Mouse (Mus musculus) NIH3T3 (cell line): ENCODE data around the gene Zbtb34.

ENCODE experiments used
- DNase-seq: peaks from one replicate; pipeline ENCODE4 v3.0.0-alpha.2; 2012; ENCODE audit warnings: low read depth

Gene Zbtb34

DNA sequence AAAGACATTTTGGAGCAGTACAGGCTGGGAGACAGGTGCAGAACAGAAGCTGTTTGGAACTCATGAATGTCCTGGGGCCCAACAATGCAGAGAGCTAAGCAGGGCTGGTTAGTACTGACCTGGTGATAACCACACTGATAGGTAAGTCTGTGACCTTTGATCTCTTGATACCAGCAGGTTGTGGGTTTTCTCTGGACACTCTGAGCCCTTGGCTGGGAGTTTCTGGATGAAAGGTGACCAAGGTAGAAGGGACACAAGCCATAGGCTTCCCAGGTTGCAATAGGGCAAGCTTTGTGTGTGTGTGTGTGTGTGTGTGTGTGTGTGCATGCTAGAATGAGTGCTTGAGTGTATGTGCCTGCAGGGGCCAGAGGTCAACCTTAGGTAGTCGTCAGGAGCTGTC, 15.7 kb upstream of the Zbtb34 start:
- no peak for DNase-seq

DNA sequence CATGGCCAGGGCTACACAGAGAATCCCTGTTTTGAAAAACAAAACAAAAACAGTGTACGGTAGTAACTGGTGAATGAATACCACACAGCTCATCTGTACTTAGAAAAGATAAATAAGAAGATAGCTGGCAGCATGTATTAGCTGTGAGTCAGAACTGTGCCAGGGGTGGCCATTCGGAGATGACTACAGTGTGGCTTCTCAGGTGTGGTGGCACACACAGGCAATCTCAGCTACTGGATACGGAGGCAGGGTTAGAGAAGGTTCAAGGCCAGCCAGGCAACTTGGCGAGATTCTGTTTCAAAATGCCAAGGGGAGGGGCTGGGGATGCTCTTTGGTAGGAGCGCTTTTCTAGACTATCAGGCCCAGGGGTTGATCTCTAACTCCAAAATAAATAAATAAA, 14.6 kb upstream of the Zbtb34 start:
- DNase-seq = no peak

DNA sequence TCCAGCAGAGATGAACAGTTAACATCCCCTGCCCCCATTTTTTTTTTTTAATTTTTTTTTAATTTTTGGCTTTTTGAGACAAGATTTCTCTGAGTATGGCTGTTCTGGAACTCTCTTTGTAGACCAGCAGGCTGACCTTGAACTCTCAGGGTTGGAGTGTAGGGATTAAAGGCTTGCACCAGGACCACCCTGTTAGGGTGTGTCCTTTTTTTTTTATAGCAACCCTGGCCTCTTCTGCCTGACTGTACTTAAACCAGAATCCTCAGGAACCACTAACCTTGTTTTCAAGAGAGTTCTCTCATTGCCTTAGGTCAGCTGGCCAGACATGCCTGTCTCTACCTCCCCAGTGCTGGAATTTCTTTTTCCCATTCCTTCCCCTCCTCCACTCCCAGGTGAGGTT, 13.7 kb upstream of the Zbtb34 start:
- no peak for DNase-seq

DNA sequence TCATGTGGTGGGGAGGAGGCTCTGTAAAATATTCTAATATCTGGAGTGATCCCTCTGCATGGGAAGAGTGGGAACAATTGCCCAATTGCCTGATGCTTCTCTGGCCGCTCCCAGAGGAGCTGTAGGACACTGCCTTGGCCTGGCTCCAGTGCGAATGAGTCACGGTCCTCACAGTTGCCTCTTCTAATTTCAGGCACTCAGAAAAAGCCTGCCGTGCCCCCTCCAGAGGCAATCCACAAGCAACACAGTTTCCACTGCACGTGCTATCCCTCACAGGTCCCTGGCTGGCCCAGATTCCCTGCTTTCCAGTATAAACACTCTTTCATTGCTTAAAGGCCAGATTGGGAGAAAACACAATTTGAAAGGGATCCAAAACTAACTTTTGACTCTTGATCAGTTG, 13.2 kb upstream of the Zbtb34 start:
- DNase-seq = peak; percentile 97

DNA sequence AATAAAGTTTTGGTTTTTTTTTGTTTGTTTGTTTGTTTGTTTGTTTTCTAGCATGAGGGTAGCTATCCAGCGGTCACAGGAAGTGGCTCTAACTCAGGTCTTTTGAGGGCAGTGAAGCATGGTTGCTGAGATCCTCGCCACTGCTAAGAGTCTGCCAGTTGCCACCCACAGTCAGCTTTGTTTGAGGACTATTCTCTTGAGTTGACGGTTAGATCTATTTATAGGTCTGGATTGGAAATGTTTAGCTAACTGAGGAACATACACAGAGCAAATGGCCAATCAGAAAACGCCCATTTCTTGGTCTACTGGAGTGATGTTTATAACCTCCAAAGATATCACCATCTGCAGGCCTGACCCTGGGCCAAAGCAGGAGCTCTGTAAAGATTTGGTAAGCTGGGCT, 11.6 kb upstream of the Zbtb34 start:
- DNase-seq = no peak

DNA sequence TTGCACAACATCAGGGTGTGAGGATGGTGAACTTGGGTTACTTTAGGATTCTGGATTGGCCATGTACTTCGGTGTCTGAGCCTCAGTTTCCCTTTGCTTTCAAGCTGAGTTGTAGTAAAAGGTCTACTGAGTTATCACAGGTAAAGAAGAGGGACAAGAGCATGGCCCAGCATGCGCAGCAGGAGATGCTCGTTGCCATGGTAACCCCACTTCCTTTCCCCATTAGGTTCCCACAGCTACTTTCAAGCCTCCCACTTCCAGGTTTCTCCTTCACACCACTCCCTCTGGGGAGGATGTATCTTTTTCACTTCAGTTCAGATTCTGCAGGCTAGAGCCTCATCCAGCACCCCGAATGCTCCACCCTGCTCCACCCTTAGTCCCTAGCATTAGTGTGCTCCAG, 9.8 kb upstream of the Zbtb34 start:
- DNase-seq = no peak

DNA sequence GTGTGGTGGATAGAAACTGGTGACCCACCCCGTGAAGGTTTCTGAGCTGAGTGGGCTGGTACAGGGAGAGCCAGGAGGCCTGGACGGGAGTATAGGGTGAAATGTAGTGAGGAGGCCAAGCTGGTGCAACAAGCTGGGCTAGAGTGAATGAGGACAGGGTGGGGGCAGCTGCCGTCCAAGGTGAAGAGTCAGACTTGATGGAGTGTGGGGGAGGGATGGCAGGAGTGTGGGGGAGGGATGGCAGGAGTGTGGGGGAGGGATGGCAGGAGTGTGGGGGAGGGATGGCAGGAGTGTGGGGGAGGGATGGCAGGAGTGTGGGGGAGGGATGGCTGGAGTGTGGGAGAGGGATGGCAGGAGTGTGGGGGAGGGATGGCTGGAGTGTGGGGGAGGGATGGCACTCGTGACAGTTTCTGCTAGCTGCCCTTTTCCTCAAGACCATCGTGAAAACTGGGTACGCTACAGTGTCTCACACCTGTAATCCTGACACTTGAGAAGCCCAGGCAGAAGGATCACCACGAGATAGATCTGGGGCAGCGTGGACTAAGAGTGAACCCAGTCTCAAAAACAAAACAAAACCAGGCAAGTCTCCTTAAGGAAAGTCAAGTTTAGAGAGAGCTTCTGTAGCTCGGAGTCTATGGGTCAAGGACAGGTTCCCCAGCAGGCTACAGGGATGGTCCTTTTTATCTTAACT, 9.0 kb upstream of the Zbtb34 start:
- DNase-seq = peak; percentile 29

DNA sequence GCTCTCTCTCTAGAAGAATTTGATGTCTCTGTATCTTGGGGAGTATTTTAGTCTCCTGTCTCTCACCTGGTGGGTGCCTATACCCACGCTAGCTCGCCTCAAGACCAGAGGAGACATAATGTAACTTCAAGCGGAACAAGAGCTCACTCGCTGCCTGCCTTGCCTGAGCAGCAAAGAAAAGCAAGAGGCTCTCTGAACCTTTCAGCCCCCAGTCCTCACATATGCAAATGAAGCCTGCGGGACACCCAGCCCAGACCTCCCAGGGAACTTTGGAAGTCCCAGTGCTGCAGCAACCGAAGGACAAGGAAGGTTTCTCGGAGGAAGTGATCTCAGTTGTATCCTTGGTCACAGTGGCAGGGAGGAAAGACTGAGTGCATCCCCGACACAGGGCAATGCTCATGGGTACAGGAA, 8.4 kb upstream of the Zbtb34 start:
- no peak for DNase-seq

DNA sequence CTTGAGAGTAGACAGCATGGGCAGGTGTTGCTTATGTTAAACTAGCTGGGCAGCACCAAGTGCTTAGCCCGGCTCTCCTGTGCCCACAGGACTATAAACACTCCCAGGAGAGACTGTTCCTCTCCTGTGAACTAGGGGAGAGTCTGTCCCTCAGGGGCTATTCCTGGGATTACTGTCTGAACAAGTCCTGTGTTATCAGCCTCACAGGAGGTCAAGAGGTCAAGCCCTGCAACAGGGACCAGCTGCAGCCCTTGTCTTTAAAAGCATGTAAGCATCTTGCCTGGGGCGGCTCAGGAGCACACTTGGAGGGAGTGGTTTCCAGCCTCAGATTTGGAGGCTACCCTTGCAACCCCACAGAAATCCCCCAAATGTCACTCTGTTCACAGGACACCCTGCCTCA, 7.3 kb upstream of the Zbtb34 start:
- no peak for DNase-seq

DNA sequence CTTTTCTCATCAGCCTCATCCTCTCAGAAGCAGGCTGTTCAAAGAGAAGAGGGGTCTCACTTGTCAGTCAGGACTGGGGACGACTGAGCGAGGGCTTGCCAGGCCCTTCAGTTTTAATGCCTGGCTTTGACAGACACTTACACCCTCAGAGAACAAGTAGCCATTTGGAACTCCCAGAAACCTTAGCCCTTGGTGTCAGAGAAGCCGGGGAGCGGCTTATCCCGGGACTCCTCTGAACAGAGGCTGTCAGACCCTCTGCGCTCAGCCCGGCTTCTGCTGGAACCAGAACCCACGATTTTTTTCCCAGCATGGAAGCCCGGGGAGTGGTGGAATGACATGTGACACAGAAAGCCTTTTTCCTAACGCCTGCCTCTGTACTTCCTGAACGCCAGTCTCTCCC, 6.1 kb upstream of the Zbtb34 start:
- DNase-seq = no peak

DNA sequence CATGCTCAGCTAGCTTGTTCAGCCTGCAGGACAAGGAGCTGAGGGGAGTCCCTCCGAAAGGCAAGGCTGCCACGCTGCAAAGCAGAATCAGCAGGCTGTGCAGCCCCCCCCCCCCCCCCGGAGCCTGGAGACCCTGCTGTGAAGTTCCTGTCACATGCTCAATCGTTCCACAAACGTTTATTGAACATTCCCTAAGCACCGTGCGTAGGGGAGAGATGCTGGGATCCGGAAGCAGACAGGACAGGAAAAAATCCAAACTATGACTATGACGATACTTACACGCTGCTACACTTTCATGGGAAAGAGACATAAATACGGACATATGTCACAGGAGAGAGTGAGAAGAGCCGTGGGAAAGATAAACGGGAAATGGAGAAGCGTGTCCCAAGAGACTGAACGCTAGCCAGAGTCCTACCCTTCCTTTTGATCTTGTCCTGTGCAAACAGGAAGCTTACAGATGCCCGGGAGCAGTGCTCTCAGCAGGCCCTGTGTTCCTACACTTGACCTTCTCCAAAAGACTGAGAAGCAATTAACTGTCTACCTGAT, 5.0 kb upstream of the Zbtb34 start:
- DNase-seq = no peak

DNA sequence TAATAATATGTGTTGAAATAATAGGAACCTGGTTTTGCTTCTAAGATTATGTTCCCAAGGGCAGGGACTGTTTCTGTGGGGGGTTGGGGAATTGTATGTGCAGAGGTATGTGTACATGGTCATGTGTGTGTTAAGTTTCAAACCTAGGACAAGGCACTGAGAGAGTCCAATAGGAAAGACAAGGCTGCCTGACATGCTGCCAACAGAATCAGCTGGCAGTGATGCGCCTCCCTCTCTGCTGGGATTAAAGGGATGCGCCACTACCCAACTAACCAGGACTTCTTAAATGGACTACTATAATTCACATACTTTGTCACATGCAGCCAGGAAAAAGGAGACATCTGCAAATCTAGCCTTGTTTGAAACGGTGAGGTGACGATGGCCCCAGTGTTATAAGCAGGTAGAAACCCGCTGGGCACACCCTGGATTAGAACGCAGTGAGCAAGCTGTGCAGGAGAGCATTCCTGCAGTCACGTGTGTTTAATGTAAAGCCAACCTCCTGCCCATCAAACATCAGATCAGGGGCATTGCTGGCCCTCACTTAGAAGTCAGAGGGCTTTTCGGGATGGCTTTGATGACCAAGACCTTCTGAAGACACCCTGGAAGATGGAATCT, 4.0 kb upstream of the Zbtb34 start:
- peak; percentile 36 for DNase-seq

DNA sequence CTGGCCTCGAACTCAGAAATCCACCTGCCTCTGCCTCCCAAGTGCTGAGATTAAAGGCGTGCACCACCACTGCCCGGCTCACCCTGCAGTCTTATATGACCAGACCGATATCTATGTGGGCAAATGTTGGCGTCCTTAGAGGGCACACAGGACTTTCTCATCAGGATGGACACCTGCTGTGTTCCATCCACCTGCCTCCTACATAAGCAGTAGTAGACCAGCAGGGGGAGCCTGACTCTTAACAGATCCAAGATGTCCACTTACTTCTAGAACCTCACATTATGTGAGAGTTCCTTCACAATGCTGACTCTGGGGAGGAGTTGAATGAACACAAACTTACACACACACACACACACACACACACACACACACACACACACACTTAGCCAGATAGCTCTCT, 1.8 kb upstream of the Zbtb34 start:
- DNase-seq = peak; percentile 82

DNA sequence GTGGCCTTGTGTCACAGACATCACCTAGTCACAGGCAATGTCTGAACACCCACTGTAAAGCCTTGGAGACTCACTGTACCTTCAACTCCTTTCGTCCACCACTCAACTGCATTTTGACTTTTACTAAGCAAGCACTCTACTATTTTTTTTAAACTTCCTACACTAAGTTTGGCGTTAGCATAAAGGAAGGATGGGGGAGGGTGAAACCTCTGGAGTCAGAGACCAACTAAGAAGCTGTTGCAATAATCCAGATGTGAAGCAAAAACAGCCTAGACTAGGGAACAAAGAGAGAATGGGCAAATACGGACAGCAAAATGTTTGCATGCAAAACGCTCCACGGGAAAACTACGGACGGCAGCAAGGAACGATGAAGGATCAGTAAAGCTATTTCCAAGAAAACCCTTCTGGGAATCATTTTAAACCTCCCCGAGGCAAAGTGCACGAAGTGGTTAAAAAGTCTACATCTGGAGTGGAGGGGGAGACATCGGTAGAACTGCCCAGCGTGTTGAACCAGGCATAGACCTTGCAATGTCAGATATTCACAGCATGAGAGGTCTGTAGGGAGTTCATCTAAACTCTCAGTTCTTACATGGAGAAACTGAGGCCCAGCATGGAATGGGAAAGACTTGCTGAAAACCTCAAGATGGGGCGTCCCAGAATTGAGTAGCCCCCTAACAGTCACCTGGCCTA, 898 bp downstream of the Zbtb34 start:
- peak; percentile 80 for DNase-seq

DNA sequence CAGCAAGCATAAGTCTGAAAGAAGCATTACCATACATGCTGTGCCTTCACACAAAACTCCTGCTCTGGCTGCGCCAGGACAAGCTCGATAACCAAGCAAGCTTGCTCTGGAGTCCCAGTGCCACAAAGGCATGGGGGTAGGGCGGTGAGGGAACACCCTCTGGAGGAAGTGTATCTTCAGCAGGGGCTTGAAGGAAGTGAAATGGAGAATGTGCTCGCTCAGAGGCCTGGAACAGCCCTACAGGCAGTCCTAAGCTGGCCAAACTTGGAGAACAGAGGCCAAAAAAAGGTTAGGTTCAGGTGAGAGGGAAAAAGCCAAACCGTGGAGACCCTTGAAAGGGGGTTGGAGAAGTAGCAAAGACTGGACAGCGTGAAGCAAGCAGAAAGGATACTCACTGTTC, 1.8 kb downstream of the Zbtb34 start:
- no peak for DNase-seq

DNA sequence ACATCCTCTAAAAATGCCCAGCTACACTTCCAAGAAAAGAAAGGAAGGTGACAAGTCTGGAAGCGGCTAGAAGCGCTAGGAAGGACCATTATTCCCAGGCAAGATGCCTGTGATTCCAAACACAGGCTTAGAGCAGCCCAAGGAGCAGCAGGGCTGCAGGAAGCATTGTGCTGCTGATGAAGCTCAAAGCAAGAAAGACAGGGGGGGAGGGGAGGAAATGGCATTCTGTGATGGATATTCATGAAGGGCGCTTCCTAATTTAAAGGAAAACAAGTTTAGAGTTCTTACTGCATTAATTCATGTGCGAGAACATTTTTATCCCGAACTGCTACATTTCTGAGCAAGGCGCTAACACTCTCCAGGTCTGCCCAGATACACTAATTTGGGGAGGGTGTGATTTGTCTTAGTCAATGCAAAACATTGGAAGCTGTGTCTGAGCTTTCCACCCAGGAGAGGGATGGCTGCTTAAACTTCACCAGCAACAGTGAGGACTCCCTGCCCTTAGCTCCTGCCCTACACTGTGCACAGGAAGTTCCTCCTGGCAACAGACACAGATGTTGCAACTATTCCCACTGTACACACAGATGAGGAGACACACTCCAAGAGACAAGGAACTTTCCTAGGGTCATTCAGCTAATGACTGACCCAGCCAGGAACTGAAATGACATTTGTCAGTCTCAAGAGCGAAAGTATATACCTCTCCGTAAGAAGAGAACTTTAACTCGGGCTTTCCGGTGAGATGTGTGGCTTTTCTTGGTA, 4.3 kb downstream of the Zbtb34 start:
- no peak for DNase-seq

DNA sequence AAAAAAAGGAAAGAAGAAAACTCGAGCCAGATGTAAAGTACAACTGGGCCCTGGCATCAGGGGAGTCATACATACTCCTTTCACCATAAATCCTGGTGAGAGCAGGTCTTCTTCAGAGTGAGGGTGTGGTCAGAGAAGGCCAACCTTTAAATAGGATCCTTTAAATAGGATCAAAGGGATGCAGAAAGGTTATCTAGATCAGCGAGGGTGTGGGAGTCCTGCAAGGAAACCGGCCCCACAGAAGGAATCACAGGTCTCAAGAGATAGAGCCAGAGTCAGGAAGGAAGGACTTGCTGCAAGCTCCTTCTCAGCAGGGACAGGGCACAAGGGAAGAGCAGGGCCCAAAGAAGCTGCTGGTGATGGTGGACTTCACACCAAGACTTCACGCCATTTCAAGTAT, 13.7 kb downstream of the Zbtb34 start:
- no peak for DNase-seq

DNA sequence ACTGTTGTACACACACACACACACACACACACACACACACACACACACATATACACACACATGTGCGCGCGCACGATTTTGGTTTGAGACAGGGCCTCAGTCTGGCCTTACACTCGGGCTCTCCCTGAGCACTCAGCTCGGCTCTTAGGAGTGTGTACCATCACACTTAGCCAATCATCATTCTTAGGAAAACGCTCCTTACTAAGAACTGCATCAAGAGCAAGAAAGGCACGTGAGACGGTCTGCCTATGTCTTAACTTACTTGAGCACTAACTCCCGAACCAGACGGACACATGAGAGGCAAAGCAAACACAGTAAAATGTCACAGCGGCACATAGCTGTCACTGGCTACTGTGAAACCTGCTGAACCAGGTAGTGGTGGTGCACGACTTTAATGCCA, 17.1 kb downstream of the Zbtb34 start:
- no peak for DNase-seq

DNA sequence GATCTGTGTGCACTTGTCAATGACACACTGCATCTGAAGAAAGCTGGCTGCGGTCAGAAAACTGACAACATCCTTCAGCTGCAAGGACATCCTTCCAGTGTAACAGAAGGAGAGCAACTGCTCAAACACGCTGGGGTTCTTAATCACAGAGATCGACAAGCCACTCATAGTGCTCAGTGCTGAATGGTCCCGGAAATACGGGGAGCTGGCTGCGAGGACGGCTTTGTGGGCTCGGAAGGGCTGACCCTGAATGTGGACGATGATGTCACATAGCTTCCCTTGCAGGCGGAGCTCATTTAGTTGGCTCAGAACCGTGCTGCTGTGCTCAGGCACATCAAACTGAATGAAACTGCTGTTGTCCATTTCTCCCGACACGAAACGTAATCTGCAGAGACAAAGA, 19.0 kb downstream of the Zbtb34 start:
- DNase-seq = no peak

DNA sequence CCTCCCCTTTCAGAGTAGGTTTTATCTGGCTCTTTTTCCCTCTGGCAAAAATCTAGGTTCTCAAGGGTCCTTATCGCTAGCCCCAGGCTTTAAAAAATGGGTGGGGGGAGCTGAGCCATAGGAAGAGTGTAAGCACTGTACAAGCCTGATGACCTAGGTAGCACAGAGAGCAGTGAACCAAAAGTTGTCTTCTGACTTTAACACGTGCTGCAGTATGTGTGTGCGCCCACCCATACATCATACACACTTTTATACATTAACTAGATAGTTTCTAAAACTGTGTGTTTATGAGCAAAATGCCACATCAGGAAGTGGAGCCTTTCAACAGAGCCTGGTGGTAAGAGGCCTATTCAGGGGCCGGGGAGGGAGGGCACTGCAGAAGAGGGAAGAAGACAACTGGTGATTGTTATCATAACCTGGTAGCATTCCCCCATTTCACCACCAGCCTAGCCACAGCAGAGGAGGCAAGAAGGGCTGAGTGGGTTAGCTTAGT, 27.6 kb downstream of the Zbtb34 start:
- DNase-seq = no peak

DNA sequence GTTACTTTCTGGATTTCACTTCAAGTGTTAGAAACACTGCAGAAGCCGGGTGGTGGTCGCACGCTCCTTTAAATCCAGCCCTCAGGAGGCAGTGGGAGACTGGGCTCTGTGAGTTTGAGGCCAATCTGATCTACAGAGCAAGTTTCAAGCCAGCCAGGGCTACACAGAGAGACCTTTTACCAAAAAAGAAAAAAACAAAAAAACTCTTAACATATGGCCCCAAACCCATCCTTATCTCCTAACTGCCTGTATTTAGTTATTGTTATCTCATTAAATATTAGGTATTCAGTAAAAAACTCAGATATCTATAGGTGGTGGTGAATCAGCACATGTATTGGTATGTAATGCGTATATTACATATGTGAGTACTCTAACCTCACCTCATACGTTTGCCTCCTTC, 28.5 kb downstream of the Zbtb34 start:
- DNase-seq = no peak

DNA sequence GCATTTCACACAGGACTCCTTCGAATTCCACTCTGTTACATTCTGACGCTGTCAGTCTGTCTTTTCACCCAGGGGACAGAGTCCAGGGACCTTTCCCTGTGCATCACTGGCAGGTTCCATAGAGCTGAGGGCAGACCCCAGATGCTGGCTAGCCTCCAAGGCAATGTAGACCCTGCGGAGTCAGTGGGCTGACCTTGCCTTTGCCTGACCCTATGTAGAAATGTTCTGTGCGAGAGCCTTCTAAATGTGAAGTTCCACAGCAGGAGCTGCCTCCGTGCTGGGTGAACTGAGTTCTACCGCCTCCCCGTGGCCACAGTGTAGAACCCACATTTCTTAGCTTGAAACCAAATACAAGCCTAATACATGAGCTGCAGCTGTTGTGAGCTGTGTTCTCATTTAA, 28.9 kb downstream of the Zbtb34 start:
- DNase-seq = peak; percentile 86
